Comparison of ENCODE assay signal across 8 mouse cellular contexts in the genomic region with DNA sequence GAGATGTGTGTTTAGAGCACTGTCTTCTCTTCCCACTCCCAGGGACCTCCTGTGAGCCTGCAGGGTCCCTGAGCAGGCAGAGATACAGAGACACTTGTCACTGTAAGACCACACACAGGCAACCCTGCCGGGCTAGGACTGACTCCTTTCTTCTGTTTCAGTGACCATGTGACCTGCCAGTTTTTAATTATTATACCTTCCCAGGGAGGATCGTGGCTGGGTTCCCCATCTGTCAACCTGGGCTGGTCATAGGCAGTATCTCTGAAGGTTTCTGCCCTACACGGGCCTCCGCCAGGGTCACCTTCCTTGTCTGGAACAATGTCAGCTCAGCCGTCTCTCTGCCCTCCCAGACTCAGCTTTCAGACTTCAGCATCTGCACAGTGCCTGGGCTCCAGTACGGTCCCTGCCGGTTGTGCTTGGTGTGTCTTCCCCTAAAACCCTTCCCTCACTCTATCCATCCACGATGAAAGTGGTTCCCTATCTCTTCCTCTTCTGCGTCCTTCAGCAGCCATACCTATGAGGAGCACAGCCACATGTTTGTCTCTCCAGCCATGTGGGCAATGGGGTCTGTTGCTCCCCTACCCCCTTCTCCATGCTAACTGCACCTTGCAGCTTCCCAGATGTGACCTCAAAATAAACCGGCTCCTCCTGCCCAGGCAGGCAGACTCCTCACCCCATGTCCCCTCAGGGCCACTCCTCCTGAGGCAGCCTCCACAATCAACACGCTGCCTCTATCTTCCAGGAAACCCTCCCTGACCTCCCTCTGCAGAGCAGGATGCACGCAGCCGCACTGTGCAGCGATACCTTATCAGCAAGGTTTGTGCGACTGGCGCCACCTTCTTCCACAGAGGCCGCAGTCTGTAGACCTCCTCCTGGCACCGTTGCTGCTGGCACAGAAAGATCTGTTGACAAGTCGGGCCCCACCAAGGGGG. TPM values are rescaled to one million over a fixed set of nuclear protein-coding genes. Genes with fewer than 3 reads are reported as not detected.
DNase-seq lines count a peak whose midpoint lies in the region; ATAC-seq and TF ChIP-seq lines count a peak whose summit lies in the region.

No protein-coding gene starts in this region.

- no peak for TF ChIP-seq CTCF in layer of hippocampus, adult 2 months (conservative IDR thresholded peaks at IDR 0.05)
- no peak for TF ChIP-seq CTCF in left cerebral cortex, adult 2 months (IDR thresholded peaks at IDR 0.05)

- H3K9ac ChIP-seq in hindbrain, embryonic 16.5 days (ENCODE audit: low read depth, low read length), result no peak overlapping the region
- H3K9ac ChIP-seq in neural tube, embryonic 15.5 days (replicated peaks), result no peak overlapping the region

- no peak for ATAC-seq in hindbrain, embryonic 16.5 days
- no peak for ATAC-seq in neural tube, embryonic 15.5 days (ENCODE audit: low FRiP score)

- peaks cover 89% of the 10 kb centered on the region for H3K27me3 ChIP-seq in erythroblast, embryonic 14.5 days (ENCODE audit: control insufficient read depth)
- H3K27me3 ChIP-seq in hindbrain, embryonic 16.5 days (replicated peaks; ENCODE audit: control insufficient read depth, insufficient read depth, low read length), result no peaks in the 10 kb centered on the region
- H3K27me3 ChIP-seq in neural tube, embryonic 15.5 days (replicated peaks), result no peaks in the 10 kb centered on the region

- no peak overlapping the region for H3K4me2 ChIP-seq in hindbrain, embryonic 16.5 days (ENCODE audit: low read length)
- no peak overlapping the region for H3K4me2 ChIP-seq in neural tube, embryonic 15.5 days

- H3K9me3 ChIP-seq in erythroblast, embryonic 14.5 days (ENCODE audit: control insufficient read depth, low read length), result no peaks in the 10 kb centered on the region
- no peaks in the 10 kb centered on the region for H3K9me3 ChIP-seq in hindbrain, embryonic 16.5 days (ENCODE audit: control insufficient read depth, low read length)
- no peaks in the 10 kb centered on the region for H3K9me3 ChIP-seq in neural tube, embryonic 15.5 days (replicated peaks)

- intact Hi-C loops in left cerebral cortex, adult 2 months (cut with DNase I), result no loop called here

- 40% methylated on average over 19 of the region's 19 CpGs for WGBS in hindbrain, embryonic 16.5 days
- WGBS in neural tube, embryonic 15.5 days, result 46% methylated on average over 19 of the region's 19 CpGs

- no peak overlapping the region for H3K4me3 ChIP-seq in layer of hippocampus, adult 2 months
- peak overlapping the region; percentile 37 for H3K4me3 ChIP-seq in erythroblast, embryonic 14.5 days (replicated peaks)
- H3K4me3 ChIP-seq in hindbrain, embryonic 16.5 days (ENCODE audit: low read length), result no peak overlapping the region
- no peak overlapping the region for H3K4me3 ChIP-seq in neural tube, embryonic 15.5 days (replicated peaks)
- no peak overlapping the region for H3K4me3 ChIP-seq in left cerebral cortex, adult 2 months

- no peaks in the 10 kb centered on the region for H3K36me3 ChIP-seq in erythroblast, embryonic 14.5 days (ENCODE audit: control insufficient read depth)
- no peaks in the 10 kb centered on the region for H3K36me3 ChIP-seq in hindbrain, embryonic 16.5 days (ENCODE audit: control insufficient read depth, insufficient read depth, low read length)
- no peaks in the 10 kb centered on the region for H3K36me3 ChIP-seq in neural tube, embryonic 15.5 days

- H3K27ac ChIP-seq in layer of hippocampus, adult 2 months, result peak overlapping the region; percentile 51; the same call in 1 of the 2 replicates
- H3K27ac ChIP-seq in hindbrain, embryonic 16.5 days (ENCODE audit: low read depth, low read length), result peak overlapping the region; percentile 59
- H3K27ac ChIP-seq in neural tube, embryonic 15.5 days (replicated peaks), result peak overlapping the region; percentile 89
- H3K27ac ChIP-seq in left cerebral cortex, adult 2 months, result no peak overlapping the region

- peaks cover 50% of the 10 kb centered on the region for H3K4me1 ChIP-seq in erythroblast, embryonic 14.5 days (ENCODE audit: control insufficient read depth)
- H3K4me1 ChIP-seq in hindbrain, embryonic 16.5 days (ENCODE audit: control insufficient read depth, insufficient read depth, low read depth, low read length), result peaks cover 40% of the 10 kb centered on the region
- H3K4me1 ChIP-seq in neural tube, embryonic 15.5 days, result peaks cover 70% of the 10 kb centered on the region

- no peak for DNase-seq in layer of hippocampus, adult 2 months (ENCODE audit: low spot score in 2 of 2)
- DNase-seq in layer of hippocampus, postnatal 10 days (ENCODE audit: low spot score in 2 of 2), result no peak
- DNase-seq in kidney, postnatal 4 days, result no peak
- no peak for DNase-seq in left cerebral cortex, adult 2 months (ENCODE audit: extremely low spot score in 1 of 2, low spot score in 2 of 2)
- DNase-seq in adrenal gland, adult 2 months, result no peak

RNA-seq across cellular contexts. Expression of gene Cbfa2t3, which starts 36.9 kb away (rescaled TPM):
- 10 to 100 TPM; 38.0 to 49.8 TPM for total RNA-seq in layer of hippocampus, adult 2 months (2021)
- total RNA-seq in layer of hippocampus, postnatal 10 days (2021), result 10 to 100 TPM; 23.4 to 25.7 TPM
- polyA plus RNA-seq in erythroblast, embryonic 14.5 days (2012), result 6.1 and 8.9 TPM in 2 replicates
- polyA plus RNA-seq in hindbrain, embryonic 16.5 days (2015; fragmentation: Nextera tagmentation; extraction: Ambion mirVana), result 12.6 and 18.3 TPM in 2 replicates
- polyA plus RNA-seq in neural tube, embryonic 15.5 days (2015; fragmentation: Nextera tagmentation; extraction: Ambion mirVana), result 14.4 and 16.8 TPM in 2 replicates
- 10 to 100 TPM; 32.8 to 48.8 TPM for total RNA-seq in left cerebral cortex, adult 2 months (2021)
- total RNA-seq in adrenal gland, adult 2 months (2021), result 10 to 100 TPM; 13.9 to 16.2 TPM
- polyA plus RNA-seq in adrenal gland, adult 2 months (2012; rRNA removed), result 19.3 and 20.3 TPM in 2 replicates

RNA-seq across cellular contexts. Expression of gene Acsf3, which starts 39.5 kb away (rescaled TPM):
- total RNA-seq in layer of hippocampus, adult 2 months (2021), result 10 to 100 TPM; 19.2 to 21.7 TPM
- 10 to 100 TPM; 15.7 to 16.3 TPM for total RNA-seq in layer of hippocampus, postnatal 10 days (2021)
- polyA plus RNA-seq in erythroblast, embryonic 14.5 days (2012), result 2.5 and 2.8 TPM in 2 replicates
- polyA plus RNA-seq in hindbrain, embryonic 16.5 days (2015; fragmentation: Nextera tagmentation; extraction: Ambion mirVana), result 17.8 and 19.3 TPM in 2 replicates
- 15.2 and 20.3 TPM in 2 replicates for polyA plus RNA-seq in neural tube, embryonic 15.5 days (2015; fragmentation: Nextera tagmentation; extraction: Ambion mirVana)
- total RNA-seq in left cerebral cortex, adult 2 months (2021), result 10 to 100 TPM; 22.8 to 23.3 TPM
- 10 to 100 TPM; 40.4 to 42.3 TPM for total RNA-seq in adrenal gland, adult 2 months (2021)
- polyA plus RNA-seq in adrenal gland, adult 2 months (2012; rRNA removed), result 44.4 and 45.8 TPM in 2 replicates
